In the genomic region with DNA sequence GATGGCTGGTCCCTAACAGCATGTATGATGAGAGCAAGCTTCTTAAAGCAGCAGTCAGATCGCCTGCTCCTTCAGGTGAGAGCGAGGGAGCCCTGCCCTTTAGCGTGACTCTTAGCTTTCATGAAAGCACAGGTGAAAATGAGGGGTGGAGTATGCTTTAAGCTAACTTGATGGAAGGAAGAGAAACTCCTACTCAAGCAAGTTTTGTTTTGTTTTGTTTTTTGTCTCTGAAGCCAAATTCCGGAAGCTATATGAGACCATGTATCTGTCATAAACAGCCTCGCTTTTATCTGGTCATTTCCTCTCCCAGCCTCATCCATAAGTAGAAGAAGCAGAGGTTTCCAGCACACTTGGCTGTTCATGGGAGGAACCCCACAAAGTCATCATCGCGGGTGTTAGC, we compare ENCODE assay signal across 25 mouse cellular contexts. TPM values are rescaled to one million over a fixed set of nuclear protein-coding genes. Genes with fewer than 3 reads are reported as not detected.
"Had no signal": no experiment of that assay in that cellular context is flagged by ENCODE, and none has a peak within 500 bp of the region (broad histone marks: within the 10 kb centered on the region; RNA-seq: fewer than 3 reads in every experiment).

Gene St6galnac1, minus strand, starts transcription at position 101 of the 400 bp plus-strand sequence.

- H3K27ac ChIP-seq: liver, embryonic 14.5 days; midbrain, embryonic 13.5 days; midbrain, embryonic 15.5 days; neural tube, embryonic 12.5 days; stomach, embryonic 15.5 days; stomach, postnatal 0 days had no signal

- DNase-seq: lung, adult 18-20 months; lung, embryonic 14.5 days; lung, postnatal 10 days; lung, postnatal 4 days; retina, postnatal 1 day; right cerebral cortex, adult 18-20 months; right cerebral cortex, postnatal 25 days; thymus, adult 2 months; thymus, postnatal 25 days; thymus, postnatal 4 days had no signal

- H3K4me3 ChIP-seq: midbrain, embryonic 13.5 days; midbrain, embryonic 15.5 days; neural tube, embryonic 12.5 days; stomach, embryonic 15.5 days had no signal

- H3K27me3 ChIP-seq: midbrain, embryonic 13.5 days; midbrain, embryonic 15.5 days; neural tube, embryonic 12.5 days; stomach, embryonic 15.5 days had no signal

- H3K36me3 ChIP-seq: midbrain, embryonic 13.5 days; midbrain, embryonic 15.5 days; neural tube, embryonic 12.5 days; stomach, embryonic 15.5 days had no signal

- H3K4me1 ChIP-seq: midbrain, embryonic 13.5 days; midbrain, embryonic 15.5 days; neural tube, embryonic 12.5 days; stomach, embryonic 15.5 days had no signal

- ATAC-seq: midbrain, embryonic 13.5 days; midbrain, embryonic 15.5 days had no signal

- H3K9me3 ChIP-seq: midbrain, embryonic 13.5 days; midbrain, embryonic 15.5 days; neural tube, embryonic 12.5 days; stomach, embryonic 15.5 days had no signal

RNA-seq across cellular contexts. Expression of gene St6galnac1, which starts in this region (rescaled TPM):
- total RNA-seq: megakaryocyte, adult 5-6 weeks; megakaryocyte-erythroid progenitor cell, adult 5-6 weeks; midbrain, postnatal 0 days; monocyte, adult 5-6 weeks had no signal
- polyA plus RNA-seq: liver, embryonic 14.5 days; liver, embryonic 16.5 days; lung, embryonic 14.5 days; lung, embryonic 16.5 days; midbrain, embryonic 11.5 days; midbrain, embryonic 13.5 days; midbrain, embryonic 15.5 days; midbrain, postnatal 0 days; neural tube, embryonic 14.5 days; stomach, embryonic 15.5 days; stomach, postnatal 0 days; urinary bladder, adult 2 months had no signal
